Mouse (Mus musculus) bone marrow, adult 2 months (tissue): ENCODE data around the gene Cnnm2. TPM values are rescaled to one million over a fixed set of nuclear protein-coding genes. Genes with fewer than 3 reads are reported as not detected.
"Not testable (repeated sequence)": the region's sequence is repeated elsewhere in the genome, so short reads cannot be mapped to it uniquely, and the experiment has no call there.

Source experiments
- H3K27ac ChIP-seq: fragments of 200-500 bp; 2 replicates; pipeline ENCODE4 v1.5.1; 2012; ENCODE audit warnings: low read depth, mild to moderate bottlenecking, control low read depth, inconsistent platforms, low read length; ENCODE audit not compliant: control insufficient read depth, poor library complexity, insufficient read depth
- H3K4me1 ChIP-seq: fragments of 200-500 bp; 2 replicates; pipeline ENCODE4 v1.6.1; 2011; ENCODE audit warnings: low read length; ENCODE audit not compliant: control insufficient read depth, insufficient read depth
- H3K4me3 ChIP-seq: fragments of 200-500 bp; replicated peaks from 2 replicates; pipeline ENCODE3; 2011; ENCODE audit warnings: mild to moderate bottlenecking, low read depth, low read length, control low read depth; ENCODE audit not compliant: control insufficient read depth
- CTCF ChIP-seq: fragments of 200-500 bp; IDR thresholded peaks from 2 replicates; pipeline ENCODE4 v1.5.1; 2011; ENCODE audit warnings: low read length, control low read depth; ENCODE audit not compliant: control insufficient read depth, insufficient read depth
- POLR2A ChIP-seq: fragments of 200-500 bp; IDR thresholded peaks from 2 replicates; pipeline ENCODE4 v1.6.1; 2011; ENCODE audit warnings: low read depth, mild to moderate bottlenecking, control low read depth, low read length, borderline replicate concordance; ENCODE audit not compliant: control insufficient read depth
- WGBS: fragments of 180-500 bp; shearing (Covaris S2); methylation state at CpG from one replicate; pipeline ENCODE4 v1.1.7; 2018; 5-methylcytosine and 5-hydroxymethylcytosine counted together
- polyA plus RNA-seq: library from polyadenylated mRNA; stranded (reverse); fragments of >200 nt; gene quantifications from 2 replicates; pipeline ENCODE4 v1.2.4, GENCODE M21; 2011; ENCODE audit warnings: low replicate concordance; ENCODE audit not compliant: missing spikeins, insufficient read depth, insufficient read length

The Cnnm2 gene
- polyA plus RNA-seq, 1 experiment: 10.5 TPM

- Histone ChIP-seq H3K27ac (no peak overlapping the region), H3K4me3 (no peak overlapping the region), H3K4me1 (no peaks in the 10 kb centered on the region)
- TF ChIP-seq CTCF (no peak), POLR2A (no peak)
- 70% methylated on average over 12 of the region's 12 CpGs for WGBS
Observed at GRCm38 (mm10) chr19:46777928-46778680, 16.7 kb downstream of the Cnnm2 start.

- not testable (repeated sequence) for H3K4me3 ChIP-seq, H3K4me1 ChIP-seq
- H3K27ac ChIP-seq: 0 out of 2 replicates have a peak overlapping the region, but pooled peaks have one; percentile 22
- 93% methylated on average over 1 of the region's 1 CpGs for WGBS
Observed at GRCm38 (mm10) chr19:46779130-46779529, 17.7 kb downstream of the Cnnm2 start.

GRCm38 (mm10) chr19:46784038-46784437, 22.6 kb downstream of the Cnnm2 start:
- H3K27ac ChIP-seq: peak overlapping the region; percentile 79
- H3K4me1 ChIP-seq: peaks cover 5% of the 10 kb centered on the region
- no peak overlapping the region for H3K4me3 ChIP-seq
- TF ChIP-seq CTCF (no peak), POLR2A (no peak)
- WGBS: 67% methylated on average over 5 of the region's 5 CpGs

GRCm38 (mm10) chr19:46784502-46784901, 23.1 kb downstream of the Cnnm2 start:
- Histone ChIP-seq H3K27ac (peak overlapping the region; percentile 79), H3K4me1 (peaks cover 5% of the 10 kb centered on the region), H3K4me3 (no peak overlapping the region)
- 49% methylated on average over 6 of the region's 6 CpGs for WGBS
- TF ChIP-seq CTCF (no peak), POLR2A (no peak)

GRCm38 (mm10) chr19:46785633-46786032, 24.2 kb downstream of the Cnnm2 start:
- H3K27ac ChIP-seq: no peak overlapping the region
- WGBS: 79% methylated on average over 4 of the region's 4 CpGs
- peaks cover 5% of the 10 kb centered on the region for H3K4me1 ChIP-seq
- TF ChIP-seq CTCF (no peak), POLR2A (no peak)
- no peak overlapping the region for H3K4me3 ChIP-seq

- Histone ChIP-seq H3K4me1 (peaks cover 2% of the 10 kb centered on the region), H3K4me3 (no peak overlapping the region), H3K27ac (no peak overlapping the region)
- 98% methylated on average over 1 of the region's 1 CpGs for WGBS
- no peak for TF ChIP-seq POLR2A
- TF ChIP-seq CTCF: no peak
Observed at GRCm38 (mm10) chr19:46789782-46790181, 28.4 kb downstream of the Cnnm2 start.

- H3K4me3 ChIP-seq: no peak overlapping the region
- no peak for TF ChIP-seq CTCF
- TF ChIP-seq POLR2A: no peak
- WGBS: 27% methylated on average over 7 of the region's 7 CpGs
Observed at GRCm38 (mm10) chr19:46791360-46791759, 30.0 kb downstream of the Cnnm2 start.

GRCm38 (mm10) chr19:46791921-46792320, 30.5 kb downstream of the Cnnm2 start:
- no peak overlapping the region for H3K27ac ChIP-seq
- no peak overlapping the region for H3K4me3 ChIP-seq
- H3K4me1 ChIP-seq: peaks cover 2% of the 10 kb centered on the region
- TF ChIP-seq CTCF: no peak
- WGBS: 40% methylated on average over 8 of the region's 8 CpGs

More at GRCm38 (mm10) chr19:46791360-46791759, 30.0 kb downstream of the Cnnm2 start:
- Histone ChIP-seq H3K4me1 (peaks cover 2% of the 10 kb centered on the region), H3K27ac (no peak overlapping the region)

- Histone ChIP-seq H3K27ac (no peak overlapping the region), H3K4me1 (peaks cover 2% of the 10 kb centered on the region), H3K4me3 (no peak overlapping the region)
- TF ChIP-seq POLR2A (no peak), CTCF (no peak)
- 38% methylated on average over 3 of the region's 3 CpGs for WGBS
Observed at GRCm38 (mm10) chr19:46792480-46792879, 31.1 kb downstream of the Cnnm2 start.
